Mouse (Mus musculus) E14TG2a.4 (cell line): Measurements from ENCODE around the gene Adcy4.

Source experiments
- CTCF ChIP-seq: conservative IDR thresholded peaks from 2 replicates; pipeline ENCODE4 v1.5.1; 2014; ENCODE audit warnings: low read length
- NANOG ChIP-seq: IDR thresholded peaks from 2 replicates; pipeline ENCODE4 v1.6.1; 2014; ENCODE audit warnings: borderline replicate concordance, low read length, mixed read lengths

GRCm38 (mm10) chr14:55733889-55734288 lies 50.0 kb downstream of the Adcy4 start:
- TF ChIP-seq CTCF = no peak
- TF ChIP-seq NANOG = no peak
